Mouse (Mus musculus) kidney, adult 2 months (tissue): Measurements from ENCODE around the gene Anxa2.

Experiments used
- CTCF ChIP-seq: fragments of 200-500 bp; conservative IDR thresholded peaks from 2 replicates; pipeline ENCODE4 v1.5.1; 2011; ENCODE audit warnings: low read depth, mild to moderate bottlenecking, control low read depth, low read length, moderate library complexity, mixed read lengths; ENCODE audit not compliant: insufficient read depth, insufficient read length
- POLR2A ChIP-seq: fragments of 200-500 bp; IDR thresholded peaks from one replicate; pipeline ENCODE4 v1.6.1; 2011; ENCODE audit warnings: low read depth, low read length, control low read depth

DNA sequence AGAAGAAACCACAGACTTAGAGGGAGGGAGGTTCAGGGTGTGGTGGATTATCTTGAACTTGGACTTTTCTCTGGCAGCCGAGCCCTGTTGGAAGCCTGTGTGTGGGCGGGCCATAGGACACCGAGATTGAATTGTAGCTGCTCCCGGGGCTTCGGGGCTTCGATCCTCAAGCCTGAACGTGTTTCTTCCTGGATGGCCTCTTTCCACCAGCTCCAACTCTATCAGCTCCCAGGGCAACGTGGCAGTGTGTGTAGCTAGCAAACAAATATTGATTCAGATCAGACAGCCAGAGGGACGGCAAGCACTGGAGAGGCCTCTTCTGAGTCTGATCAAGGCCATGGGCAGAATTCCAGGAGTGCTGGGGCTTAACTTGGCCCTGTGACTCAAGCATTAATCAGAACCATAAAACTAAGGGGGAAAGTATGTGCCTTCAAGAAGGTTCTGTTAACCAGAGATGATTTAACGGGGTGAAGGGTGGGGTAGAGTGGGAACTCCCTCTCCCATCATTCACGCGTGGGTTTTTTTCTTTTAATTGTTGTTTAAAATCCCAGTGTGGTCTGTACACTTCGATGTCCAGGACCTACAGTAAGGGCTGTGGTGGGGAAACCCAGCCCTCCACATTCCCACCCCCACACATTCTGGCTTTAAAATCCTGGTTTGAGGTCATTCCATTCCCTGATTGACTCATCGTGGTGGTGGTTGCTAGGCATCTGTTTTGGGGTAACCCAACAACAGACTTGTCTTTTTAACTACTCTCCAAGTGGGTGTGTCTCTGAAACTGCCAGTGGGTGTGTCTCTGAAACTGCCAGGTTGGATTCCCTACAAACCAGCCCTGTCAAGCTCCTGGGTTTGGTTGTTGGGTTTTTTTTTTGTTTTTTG lies 4.6 kb downstream of the Anxa2 start:
- no peak for TF ChIP-seq POLR2A
- TF ChIP-seq CTCF, result no peak
